Mouse (Mus musculus) monocyte, adult 59 days (primary cell): Measurements from ENCODE around the gene Fga. TPM values are rescaled to one million over a fixed set of nuclear protein-coding genes. Genes with fewer than 3 reads are reported as not detected.

ENCODE experiments used
- total RNA-seq, 2 experiments: library from RNA; stranded (reverse); gene quantifications; one replicate each; pipeline ENCODE4 v1.2.4; 2023

Fga gene
- total RNA-seq, result not detected

DNA sequence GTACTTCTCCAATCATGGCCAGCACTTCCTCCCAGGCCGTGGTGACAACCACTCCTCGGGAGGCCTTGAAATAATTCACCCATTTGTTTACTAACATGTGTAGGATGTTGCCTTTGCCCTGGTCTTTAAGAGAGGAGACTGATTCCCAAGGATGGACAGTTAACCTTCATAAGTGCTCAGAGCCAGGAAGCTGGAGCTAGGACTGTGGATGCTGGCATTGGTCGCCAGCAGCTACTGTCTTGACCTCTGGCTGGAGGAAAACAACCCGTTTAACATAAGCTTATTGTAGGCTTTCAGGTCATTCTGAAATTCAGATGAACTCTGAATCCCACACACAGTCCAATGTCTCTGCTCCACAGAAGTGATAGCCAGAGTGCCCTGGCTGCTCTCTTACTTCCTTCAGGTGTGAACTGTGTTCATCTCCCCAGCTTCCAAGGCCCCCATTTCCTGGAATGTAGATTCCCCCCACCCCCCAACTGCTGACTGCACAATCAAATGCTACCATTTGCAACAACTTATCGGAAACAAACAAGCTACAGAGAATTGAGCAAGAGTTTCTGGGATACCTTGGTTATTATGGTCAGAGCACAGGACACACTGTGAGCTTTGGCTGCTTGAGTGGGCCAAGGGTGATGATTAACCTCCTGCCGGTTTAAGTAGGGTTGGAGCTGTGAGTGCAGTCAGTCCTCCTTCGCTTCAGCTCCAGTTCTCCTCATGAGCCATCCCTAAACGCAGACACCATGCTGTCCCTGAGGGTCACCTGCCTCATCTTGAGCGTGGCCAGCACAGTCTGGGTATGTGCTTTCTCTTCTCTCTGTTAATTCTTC, at the start of gene Fga:
Gene Fga (plus strand): TSS at position 602 of the 827 bp plus-strand sequence.

DNA sequence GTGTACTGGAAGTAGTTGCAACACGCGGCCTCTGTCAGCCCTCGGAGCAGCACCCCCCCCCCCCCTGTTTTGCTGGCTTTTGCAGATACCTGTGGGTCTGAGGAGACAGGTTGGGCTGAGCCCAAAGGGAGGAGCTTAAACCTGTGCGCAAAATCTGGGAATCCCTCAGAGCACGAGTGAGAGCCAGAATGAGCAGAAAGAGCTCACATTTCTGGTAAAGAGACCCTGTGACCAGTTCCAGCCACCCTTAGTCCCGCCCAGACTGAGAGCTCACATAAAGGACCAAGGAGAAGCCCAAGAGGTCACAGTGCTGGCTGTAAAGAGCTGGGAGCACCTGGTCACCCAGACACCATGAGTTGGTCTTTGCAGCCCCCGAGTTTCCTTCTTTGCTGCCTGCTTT, 18.3 kb upstream of the Fga start, which contains the start of gene Fgg:
Gene Fgg (plus strand): TSS at position 168 of the 400 bp plus-strand sequence.

GRCm38 (mm10) chr3:83049680-83050079, 23.8 kb downstream of the Fga start, which contains the start of gene Fgb:
Gene Fgb, minus strand, starts transcription at chr3:83049863.

DNA sequence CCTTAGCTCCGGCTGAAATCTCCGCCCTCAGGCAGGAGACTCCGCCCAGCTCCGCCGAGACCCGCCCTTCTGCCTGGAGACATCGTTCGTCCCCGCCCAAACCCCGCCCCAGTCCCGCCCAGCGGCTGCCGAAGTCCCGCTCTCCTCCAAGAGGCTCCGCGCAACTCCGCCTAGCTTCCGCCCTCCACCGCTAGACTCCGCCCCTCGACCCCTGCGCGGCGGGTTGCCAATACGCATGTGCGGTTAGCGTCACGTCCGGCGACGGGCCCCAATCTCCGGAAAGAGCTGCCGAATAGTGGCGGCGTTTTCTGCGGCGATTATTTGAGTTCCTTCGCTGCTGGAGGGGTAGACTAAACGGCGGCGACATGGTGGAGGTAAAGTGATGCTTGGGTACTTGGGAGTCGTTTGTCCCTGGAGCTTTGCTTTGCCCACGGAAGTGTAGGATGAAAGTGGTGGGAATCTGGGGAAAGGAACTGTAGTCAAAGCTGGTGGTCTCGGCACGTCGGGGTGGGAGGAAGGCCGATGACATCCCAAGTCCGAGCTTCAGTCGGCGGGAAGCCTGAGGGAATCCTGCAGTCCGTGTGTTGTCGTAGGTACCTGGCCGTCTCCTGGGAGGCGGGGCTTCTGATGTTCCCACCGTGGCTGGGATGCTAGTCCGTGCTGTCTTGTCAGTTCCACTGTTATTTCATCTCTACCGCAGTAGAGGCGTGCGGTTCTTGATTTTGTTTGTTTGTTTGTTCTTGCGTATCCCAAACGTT, 29.6 kb downstream of the Fga start, which contains the start of gene Plrg1:
Gene Plrg1 (plus strand): TSS at position 242 of the 758 bp plus-strand sequence.

Other genes starting within 250 kb of the Fga start
- not detected for gene Rbm46, start 149.6 kb upstream of the Fga start, total RNA-seq
- not detected for gene Lrat, start 122.1 kb upstream of the Fga start, total RNA-seq
- not detected for gene Fgg, start 18.4 kb upstream of the Fga start, total RNA-seq
- gene Fgb, start 23.8 kb downstream of the Fga start, total RNA-seq, result not detected
- gene Plrg1, start 29.4 kb downstream of the Fga start, total RNA-seq, result 10 to 100 TPM; 31.2 to 38.2 TPM
- gene Dchs2, start 101.9 kb downstream of the Fga start, total RNA-seq, result not detected